Mouse (Mus musculus): ENCODE results near the gene Olfr1193. TPM values are rescaled to one million over a fixed set of nuclear protein-coding genes. Genes with fewer than 3 reads are reported as not detected.
"Not testable (repeated sequence)": the region's sequence is repeated elsewhere in the genome, so short reads cannot be mapped to it uniquely, and the experiment has no call there.

The Olfr1193 gene
- polyA plus RNA-seq (2016; fragmentation: Nextera tagmentation; extraction: Ambion mirVana), result not detected in 2 replicates

GRCm38 (mm10) chr2:88675328-88675727 lies at the start of gene Olfr1193:
Olfr1193 (plus strand) TSS chr2:88675628.
- H3K27me3 ChIP-seq (ENCODE audit: low read depth, poor library complexity, severe bottlenecking); H3K27ac ChIP-seq; H3K9me3 ChIP-seq (replicated peaks); H3K4me1 ChIP-seq; DNase-seq (ENCODE audit: low spot score); H3K36me3 ChIP-seq; H3K4me3 ChIP-seq: not testable (repeated sequence)

DNA sequence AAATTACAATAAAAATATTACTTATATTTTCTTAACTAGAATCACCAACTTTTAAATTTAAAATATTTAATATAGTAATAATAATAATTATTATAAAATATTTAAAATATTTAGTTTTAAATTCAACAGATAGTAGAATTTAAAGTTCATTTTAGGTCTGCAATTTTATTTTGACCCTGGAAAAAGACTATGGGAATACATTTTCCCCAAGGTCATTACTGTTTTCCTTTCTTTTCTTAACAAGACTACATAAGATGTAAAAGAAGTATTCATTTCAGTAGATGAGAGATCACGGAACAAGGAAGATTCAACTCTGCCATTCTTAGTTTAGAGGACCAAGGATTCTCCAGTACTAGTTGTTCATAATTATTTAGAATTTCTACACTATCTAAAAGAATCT lies 35.2 kb upstream of the Olfr1193 start, which contains the start of gene Olfr1191-ps1:
TSS of gene Olfr1191-ps1 (plus strand) at position 301 of the 400 bp plus-strand sequence.
- not testable (repeated sequence) for H3K4me3 ChIP-seq; H3K9me3 ChIP-seq (replicated peaks); H3K4me1 ChIP-seq; DNase-seq (ENCODE audit: low spot score); H3K36me3 ChIP-seq; H3K27ac ChIP-seq; H3K27me3 ChIP-seq (ENCODE audit: low read depth, poor library complexity, severe bottlenecking)
- WGBS, result 97% methylated on average over 1 of the region's 1 CpGs

GRCm38 (mm10) chr2:88648209-88648608 lies 27.2 kb upstream of the Olfr1193 start, which contains the start of gene Olfr1192-ps1:
Olfr1192-ps1 (plus strand) TSS chr2:88648509.
- 38% methylated on average over 1 of the region's 1 CpGs for WGBS
- Histone ChIP-seq H3K27me3 (ENCODE audit: low read depth, poor library complexity, severe bottlenecking) (no peaks in the 10 kb centered on the region), H3K4me3 (no peak within 1 kb of the TSS), H3K36me3 (no peaks in the 10 kb centered on the region), H3K27ac (no peak within 1 kb of the TSS), H3K9me3 (replicated peaks) (no peaks in the 10 kb centered on the region), H3K4me1 (no peaks in the 10 kb centered on the region)
- no peak for DNase-seq (ENCODE audit: low spot score)

- H3K4me3 ChIP-seq, result no peak within 1 kb of the TSS
- H3K27ac ChIP-seq, result no peak within 1 kb of the TSS
- no peaks in the 10 kb centered on the region for H3K27me3 ChIP-seq (ENCODE audit: low read depth, poor library complexity, severe bottlenecking)
- DNase-seq (ENCODE audit: low spot score), result no peak
- no peaks in the 10 kb centered on the region for H3K36me3 ChIP-seq
- H3K4me1 ChIP-seq, result no peaks in the 10 kb centered on the region
- H3K9me3 ChIP-seq (replicated peaks), result no peaks in the 10 kb centered on the region
Observed at GRCm38 (mm10) chr2:88689087-88689486, 13.7 kb downstream of the Olfr1193 start, which contains the start of gene Olfr1195. Olfr1195 (minus strand) TSS chr2:88689187.

DNA sequence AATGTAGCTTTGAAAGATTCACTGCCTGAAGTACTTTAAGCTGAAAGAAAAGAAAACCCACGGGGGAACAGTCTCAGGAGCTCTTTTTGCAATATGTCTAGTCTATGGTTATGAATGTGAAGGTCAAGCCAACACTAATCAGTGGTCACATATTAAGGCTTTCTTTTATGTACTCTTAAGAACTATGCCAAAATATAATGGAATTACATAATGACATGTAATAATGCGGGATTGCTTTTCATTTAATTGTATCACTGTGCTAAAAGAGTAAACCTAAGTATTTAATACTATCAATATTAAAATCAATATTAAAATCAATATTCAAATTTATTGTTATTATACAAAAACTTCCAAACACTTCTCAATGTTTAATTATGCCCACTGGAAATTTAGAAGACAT lies 29.1 kb downstream of the Olfr1193 start, which contains the start of gene Olfr1196:
TSS of gene Olfr1196 (minus strand) at position 101 of the 400 bp plus-strand sequence.
- 94% methylated on average over 2 of the region's 2 CpGs for WGBS
- no peaks in the 10 kb centered on the region for H3K9me3 ChIP-seq (replicated peaks)
- DNase-seq (ENCODE audit: low spot score), result no peak
- no peaks in the 10 kb centered on the region for H3K27me3 ChIP-seq (ENCODE audit: low read depth, poor library complexity, severe bottlenecking)
- H3K27ac ChIP-seq, result no peak within 1 kb of the TSS
- no peaks in the 10 kb centered on the region for H3K36me3 ChIP-seq
- H3K4me1 ChIP-seq, result no peaks in the 10 kb centered on the region
- no peak within 1 kb of the TSS for H3K4me3 ChIP-seq

Other genes with a start within 250 kb of the Olfr1193 start
- gene Olfr1181, start 249.5 kb upstream of the Olfr1193 start, polyA plus RNA-seq (2016; fragmentation: Nextera tagmentation; extraction: Ambion mirVana), result not detected in 2 replicates
- not detected in 2 replicates for gene Gm13757, start 226.5 kb upstream of the Olfr1193 start, polyA plus RNA-seq (2016; fragmentation: Nextera tagmentation; extraction: Ambion mirVana)
- not detected in 2 replicates for gene Olfr1183, start 220.8 kb upstream of the Olfr1193 start, polyA plus RNA-seq (2016; fragmentation: Nextera tagmentation; extraction: Ambion mirVana)
- gene Olfr1184, start 192.0 kb upstream of the Olfr1193 start, polyA plus RNA-seq (2016; fragmentation: Nextera tagmentation; extraction: Ambion mirVana), result not detected in 2 replicates
- not detected in 2 replicates for gene Olfr1185-ps1, start 182.3 kb upstream of the Olfr1193 start, polyA plus RNA-seq (2016; fragmentation: Nextera tagmentation; extraction: Ambion mirVana)
- gene Olfr1186, start 157.1 kb upstream of the Olfr1193 start, polyA plus RNA-seq (2016; fragmentation: Nextera tagmentation; extraction: Ambion mirVana), result not detected in 2 replicates
- not detected in 2 replicates for gene Olfr1188, start 118.7 kb upstream of the Olfr1193 start, polyA plus RNA-seq (2016; fragmentation: Nextera tagmentation; extraction: Ambion mirVana)
- gene Olfr1189, start 89.2 kb upstream of the Olfr1193 start, polyA plus RNA-seq (2016; fragmentation: Nextera tagmentation; extraction: Ambion mirVana), result not detected in 2 replicates
- gene Olfr1191-ps1, start 35.1 kb upstream of the Olfr1193 start, polyA plus RNA-seq (2016; fragmentation: Nextera tagmentation; extraction: Ambion mirVana), result not detected in 2 replicates
- not detected in 2 replicates for gene Olfr1192-ps1, start 27.1 kb upstream of the Olfr1193 start, polyA plus RNA-seq (2016; fragmentation: Nextera tagmentation; extraction: Ambion mirVana)
- gene Olfr1195, start 13.6 kb downstream of the Olfr1193 start, polyA plus RNA-seq (2016; fragmentation: Nextera tagmentation; extraction: Ambion mirVana), result not detected in 2 replicates
- gene Olfr1196, start 29.0 kb downstream of the Olfr1193 start, polyA plus RNA-seq (2016; fragmentation: Nextera tagmentation; extraction: Ambion mirVana), result not detected in 2 replicates
- gene Olfr1197, start 56.7 kb downstream of the Olfr1193 start, polyA plus RNA-seq (2016; fragmentation: Nextera tagmentation; extraction: Ambion mirVana), result not detected in 2 replicates
- not detected in 2 replicates for gene Olfr1198, start 75.7 kb downstream of the Olfr1193 start, polyA plus RNA-seq (2016; fragmentation: Nextera tagmentation; extraction: Ambion mirVana)
- not detected in 2 replicates for gene Olfr1199, start 84.8 kb downstream of the Olfr1193 start, polyA plus RNA-seq (2016; fragmentation: Nextera tagmentation; extraction: Ambion mirVana)
- gene Olfr1200, start 94.9 kb downstream of the Olfr1193 start, polyA plus RNA-seq (2016; fragmentation: Nextera tagmentation; extraction: Ambion mirVana), result not detected in 2 replicates
- gene Olfr1201, start 117.4 kb downstream of the Olfr1193 start, polyA plus RNA-seq (2016; fragmentation: Nextera tagmentation; extraction: Ambion mirVana), result not detected in 2 replicates
- gene Olfr1202, start 138.9 kb downstream of the Olfr1193 start, polyA plus RNA-seq (2016; fragmentation: Nextera tagmentation; extraction: Ambion mirVana), result 0.04 TPM in 2 replicates
- not detected in 2 replicates for gene Olfr1205, start 154.1 kb downstream of the Olfr1193 start, polyA plus RNA-seq (2016; fragmentation: Nextera tagmentation; extraction: Ambion mirVana)
- gene Olfr1204, start 173.7 kb downstream of the Olfr1193 start, polyA plus RNA-seq (2016; fragmentation: Nextera tagmentation; extraction: Ambion mirVana), result not detected in 2 replicates
- not detected in 2 replicates for gene Olfr1206, start 187.6 kb downstream of the Olfr1193 start, polyA plus RNA-seq (2016; fragmentation: Nextera tagmentation; extraction: Ambion mirVana)
- not detected in 2 replicates for gene Olfr1208, start 226.7 kb downstream of the Olfr1193 start, polyA plus RNA-seq (2016; fragmentation: Nextera tagmentation; extraction: Ambion mirVana)
- not detected in 2 replicates for gene Olfr1209, start 239.5 kb downstream of the Olfr1193 start, polyA plus RNA-seq (2016; fragmentation: Nextera tagmentation; extraction: Ambion mirVana)

Data from limb, embryonic 10.5 days (tissue).